Mouse (Mus musculus): ENCODE results near the gene Pim3. TPM values are rescaled to one million over a fixed set of nuclear protein-coding genes. Genes with fewer than 3 reads are reported as not detected.

Gene Pim3
- total and polyA plus RNA-seq, 3 experiments, result 11.4 to 26.0 (median 19.0) TPM

- Histone ChIP-seq H3K36me3 (replicated peaks in 1 of 2; ENCODE audit: control insufficient read depth in 1 of 2, insufficient read depth in 1 of 2, low read length in 1 of 2) (no peaks in the 10 kb centered on the region), H3K27ac (ENCODE audit: insufficient read depth, low read depth) (no peak overlapping the region), H3K79me2 (replicated peaks; ENCODE audit: control insufficient read depth, extremely low read depth, insufficient read depth, poor library complexity, severe bottlenecking) (no peaks in the 10 kb centered on the region), H3K9me3 (replicated peaks; ENCODE audit: low read length) (no peaks in the 10 kb centered on the region), H3K4me2 (ENCODE audit: insufficient read depth, low read depth, poor library complexity, severe bottlenecking) (no peak overlapping the region), H3K4me1 (ENCODE audit: control insufficient read depth in 1 of 2, insufficient read depth in 2 of 2) (peaks cover 2 to 3% of the 10 kb centered on the region in 2 experiments; a peak in 1 of 4 replicates), H3K4me3 (replicated peaks in 1 of 3; ENCODE audit: low read depth in 2 of 3, low read length in 2 of 3, poor library complexity in 1 of 3) (no peak overlapping the region), H3K27me3 (replicated peaks) (peaks cover 80% of the 10 kb centered on the region), H3K9ac (ENCODE audit: insufficient read depth, low read depth) (no peak overlapping the region)
- in situ Hi-C loops (cut with MboI; ENCODE audit: low pct_ligation_motif_present, low pct_unique_long_range_greater_than_20kb, low sequenced_read_pairs), result no loop called here
- TF ChIP-seq CHD2 (IDR thresholded peaks at IDR 0.05; ENCODE audit: low read length), result 0 out of 2 replicates have a peak, but pooled peaks have one; percentile 26
- no peak for TF ChIP-seq PAX5 (IDR thresholded peaks at IDR 0.05; ENCODE audit: low read length)
- dilution Hi-C loops (cut with MboI; ENCODE audit: extremely low pct_ligation_motif_present, extremely low pct_unique_long_range_greater_than_20kb, low sequenced_read_pairs), result no loop called here
- no peak for DNase-seq (ENCODE audit: extremely low read depth)
Observed at GRCm38 (mm10) chr15:88854969-88855830, 6.8 kb upstream of the Pim3 start.

- peaks cover 2 to 3% of the 10 kb centered on the region in 2 experiments; a peak in 1 of 4 replicates for H3K4me1 ChIP-seq (ENCODE audit: control insufficient read depth in 1 of 2, insufficient read depth in 2 of 2)
- dilution Hi-C loops (cut with MboI; ENCODE audit: extremely low pct_ligation_motif_present, extremely low pct_unique_long_range_greater_than_20kb, low sequenced_read_pairs) (no loop called here), in situ Hi-C loops (cut with MboI; ENCODE audit: low pct_ligation_motif_present, low pct_unique_long_range_greater_than_20kb, low sequenced_read_pairs) (no loop called here)
- no peak overlapping the region for H3K4me2 ChIP-seq (ENCODE audit: insufficient read depth, low read depth, poor library complexity, severe bottlenecking)
- TF ChIP-seq PAX5 (IDR thresholded peaks at IDR 0.05; ENCODE audit: low read length) (no peak), MYC (IDR thresholded peaks at IDR 0.05; ENCODE audit: low read depth, low read length) (no peak), CTCF (conservative IDR thresholded peaks at IDR 0.05 in 1 of 2, IDR thresholded peaks at IDR 0.05 in 1 of 2; ENCODE audit: low read depth in 2 of 2, low read length in 2 of 2) (no peak), NELFE (IDR thresholded peaks at IDR 0.05; ENCODE audit: low read depth, low read length) (no peak), BHLHE40 (IDR thresholded peaks at IDR 0.05; ENCODE audit: low read depth, low read length) (no peak), CHD1 (IDR thresholded peaks at IDR 0.05; ENCODE audit: low read depth, low read length) (no peak), GABPA (IDR thresholded peaks at IDR 0.05; ENCODE audit: insufficient replicate concordance, low read depth, low read length) (no peak), NRF1 (IDR thresholded peaks at IDR 0.05; ENCODE audit: low read depth, low read length) (no peak), TBP (conservative IDR thresholded peaks at IDR 0.05; ENCODE audit: low read depth, low read length) (no peak), ZMIZ1 (IDR thresholded peaks at IDR 0.05; ENCODE audit: low read depth, low read length) (no peak), MXI1 (IDR thresholded peaks at IDR 0.05; ENCODE audit: low read depth, low read length) (no peak), MAX (IDR thresholded peaks at IDR 0.05; ENCODE audit: low read length) (no peak), TCF12 (IDR thresholded peaks at IDR 0.05; ENCODE audit: low read depth, low read length) (no peak), ELF1 (IDR thresholded peaks at IDR 0.05; ENCODE audit: low read depth, low read length) (no peak), EP300 (IDR thresholded peaks at IDR 0.05; ENCODE audit: low read length) (no peak), HCFC1 (IDR thresholded peaks at IDR 0.05; ENCODE audit: low read depth, low read length) (no peak)
- H3K79me2 ChIP-seq (replicated peaks; ENCODE audit: control insufficient read depth, extremely low read depth, insufficient read depth, poor library complexity, severe bottlenecking), result no peaks in the 10 kb centered on the region
- H3K36me3 ChIP-seq (replicated peaks in 1 of 2; ENCODE audit: control insufficient read depth in 1 of 2, insufficient read depth in 1 of 2, low read length in 1 of 2), result no peaks in the 10 kb centered on the region
- H3K4me3 ChIP-seq (replicated peaks in 1 of 3; ENCODE audit: low read depth in 2 of 3, low read length in 2 of 3, poor library complexity in 1 of 3), result no peak overlapping the region
- no peak for DNase-seq (ENCODE audit: extremely low read depth)
- H3K27ac ChIP-seq (ENCODE audit: insufficient read depth, low read depth), result no peak overlapping the region
- peaks cover 2% of the 10 kb centered on the region for H3K9me3 ChIP-seq (replicated peaks; ENCODE audit: low read length)
- peaks cover 80% of the 10 kb centered on the region for H3K27me3 ChIP-seq (replicated peaks)
- no peak overlapping the region for H3K9ac ChIP-seq (ENCODE audit: insufficient read depth, low read depth)
Observed at GRCm38 (mm10) chr15:88855896-88856417, 6.0 kb upstream of the Pim3 start.

Data from CH12.LX (cell line).